Mouse (Mus musculus) myocyte (in vitro differentiated cells): ENCODE measurements around the gene Plekhg6.

Source experiments
- MAX ChIP-seq: IDR thresholded peaks from one replicate; pipeline ENCODE4 v1.6.1; 2011; ENCODE audit warnings: low read depth, mild to moderate bottlenecking, control low read depth
- POLR2A ChIP-seq: IDR thresholded peaks from one replicate; pipeline ENCODE4 v1.6.1; 2011; ENCODE audit warnings: low read depth, mild to moderate bottlenecking, control low read depth, moderate library complexity; ENCODE audit not compliant: insufficient read length
- SRF ChIP-seq: IDR thresholded peaks from one replicate; pipeline ENCODE4 v1.6.1; 2011; ENCODE audit warnings: low read depth; ENCODE audit not compliant: control insufficient read depth, insufficient read length
- USF1 ChIP-seq: IDR thresholded peaks from one replicate; pipeline ENCODE4 v1.6.1; 2011; ENCODE audit warnings: low read depth, mild to moderate bottlenecking, control low read depth, moderate library complexity

- TF ChIP-seq POLR2A, result no peak
- no peak for TF ChIP-seq USF1
- no peak for TF ChIP-seq MAX
- TF ChIP-seq SRF, result no peak
Measured at GRCm38 (mm10) chr6:125366133-125366532, 14.5 kb downstream of the Plekhg6 start.
